Mouse (Mus musculus) subcutaneous adipose tissue, adult 2 months (tissue): ENCODE measurements around the gene Wt1. TPM values are rescaled to one million over a fixed set of nuclear protein-coding genes. Genes with fewer than 3 reads are reported as not detected.

ENCODE experiments used
- polyA plus RNA-seq: library from polyadenylated mRNA; depleted of rRNA; stranded (reverse); fragments of >200 nt; gene quantifications from 2 replicates; pipeline ENCODE4 v1.2.3, GENCODE M21; 2012; ENCODE audit warnings: low replicate concordance; rRNA removed

The Wt1 gene
- 15.1 and 173 TPM in 2 replicates for polyA plus RNA-seq

DNA sequence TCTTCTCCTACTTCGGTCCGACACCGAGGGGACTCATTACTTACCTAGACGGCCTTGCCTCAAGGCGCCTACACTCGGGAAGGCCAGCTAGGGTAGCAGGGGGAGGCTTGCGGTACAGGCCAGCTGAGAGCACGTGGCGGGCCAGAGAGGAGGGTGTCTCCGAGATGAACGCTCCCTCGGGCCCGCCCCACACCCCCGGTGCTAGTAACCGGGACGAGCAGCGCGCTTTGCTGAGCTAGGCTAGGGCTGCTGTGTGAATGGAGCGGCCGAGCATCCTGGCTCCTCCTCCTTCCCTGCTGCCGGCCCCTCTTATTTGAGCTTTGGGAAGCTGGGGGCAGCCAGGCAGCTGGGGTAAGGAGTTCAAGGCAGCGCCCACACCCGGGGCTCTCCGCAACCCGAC lies at the start of gene Wt1:
TSS of gene Wt1 (plus strand) at position 251 of the 400 bp plus-strand sequence.

GRCm38 (mm10) chr2:105091718-105092117 lies 34.6 kb upstream of the Wt1 start, which contains the start of gene Gm11060:
TSS of gene Gm11060 (plus strand) at chr2:105092018.

Other genes with a start within 250 kb of the Wt1 start
- 32.6 and 54.6 TPM in 2 replicates for gene Eif3m, start 109.4 kb upstream of the Wt1 start, polyA plus RNA-seq
- not detected in 2 replicates for gene Gm11060, start 34.5 kb upstream of the Wt1 start, polyA plus RNA-seq
- gene Them7, start 97.8 kb downstream of the Wt1 start, polyA plus RNA-seq = 0.46 and 1.9 TPM in 2 replicates